Mouse (Mus musculus): ENCODE results near the gene Dnah6. TPM values are rescaled to one million over a fixed set of nuclear protein-coding genes. Genes with fewer than 3 reads are reported as not detected.

The Dnah6 gene
- total and polyA plus RNA-seq, 3 experiments, result under 0.01 to 0.06 (median 0.04) TPM

GRCm38 (mm10) chr6:73038291-73038690 lies 183.2 kb downstream of the Dnah6 start:
- peaks cover 6 to 32% of the 10 kb centered on the region in 2 experiments; a peak in 3 of 4 replicates for H3K4me1 ChIP-seq (ENCODE audit: control insufficient read depth in 1 of 2, insufficient read depth in 2 of 2)
- no peaks in the 10 kb centered on the region for H3K36me3 ChIP-seq (replicated peaks in 1 of 2; ENCODE audit: control insufficient read depth in 1 of 2, insufficient read depth in 1 of 2, low read length in 1 of 2)
- no peak for TF ChIP-seq BHLHE40 (IDR thresholded peaks at IDR 0.05; ENCODE audit: low read depth, low read length)
- no peak for TF ChIP-seq ELF1 (IDR thresholded peaks at IDR 0.05; ENCODE audit: low read depth, low read length)
- TF ChIP-seq KAT2A (IDR thresholded peaks at IDR 0.05; ENCODE audit: insufficient replicate concordance, low read length), result no peak
- no peak for TF ChIP-seq USF2 (conservative IDR thresholded peaks at IDR 0.05; ENCODE audit: low read depth, low read length)
- no peak for TF ChIP-seq POLR2A (IDR thresholded peaks at IDR 0.05; ENCODE audit: low read depth, low read length)
- TF ChIP-seq TCF12 (IDR thresholded peaks at IDR 0.05; ENCODE audit: low read depth, low read length), result no peak
- no peak for TF ChIP-seq E2F4 (IDR thresholded peaks at IDR 0.05; ENCODE audit: insufficient replicate concordance, low read depth, low read length)
- TF ChIP-seq NRF1 (IDR thresholded peaks at IDR 0.05; ENCODE audit: low read depth, low read length), result no peak
- TF ChIP-seq MAX (IDR thresholded peaks at IDR 0.05; ENCODE audit: low read length), result no peak
- no peak for TF ChIP-seq ZNF384 (IDR thresholded peaks at IDR 0.05; ENCODE audit: low read depth, low read length)
- TF ChIP-seq ZC3H11A (IDR thresholded peaks at IDR 0.05; ENCODE audit: low read depth, low read length), result no peak
- no peak for TF ChIP-seq IRF4 (IDR thresholded peaks at IDR 0.05; ENCODE audit: low read depth, low read length)
- no peak for TF ChIP-seq MAFK (IDR thresholded peaks at IDR 0.05; ENCODE audit: insufficient replicate concordance, low read length)
- TF ChIP-seq HCFC1 (IDR thresholded peaks at IDR 0.05; ENCODE audit: low read depth, low read length), result no peak
- TF ChIP-seq ETS1 (conservative IDR thresholded peaks at IDR 0.05; ENCODE audit: low read depth, low read length), result no peak
- TF ChIP-seq MXI1 (IDR thresholded peaks at IDR 0.05; ENCODE audit: low read depth, low read length), result no peak
- TF ChIP-seq SMC3 (IDR thresholded peaks at IDR 0.05; ENCODE audit: low read depth, low read length), result no peak
- TF ChIP-seq PAX5 (IDR thresholded peaks at IDR 0.05; ENCODE audit: low read length), result no peak
- TF ChIP-seq MYC (IDR thresholded peaks at IDR 0.05; ENCODE audit: low read depth, low read length), result no peak
- H3K4me2 ChIP-seq (ENCODE audit: insufficient read depth, low read depth, poor library complexity, severe bottlenecking), result peak overlapping the region; percentile 55; the same call in 1 of the 2 replicates
- no peaks in the 10 kb centered on the region for H3K27me3 ChIP-seq (replicated peaks)
- H3K27ac ChIP-seq (ENCODE audit: insufficient read depth, low read depth), result no peak overlapping the region
- no peaks in the 10 kb centered on the region for H3K79me2 ChIP-seq (replicated peaks; ENCODE audit: control insufficient read depth, extremely low read depth, insufficient read depth, poor library complexity, severe bottlenecking)
- dilution Hi-C loops (cut with MboI; ENCODE audit: extremely low pct_ligation_motif_present, extremely low pct_unique_long_range_greater_than_20kb, low sequenced_read_pairs), result no loop called here
- DNase-seq (ENCODE audit: extremely low read depth), result no peak
- H3K9me3 ChIP-seq (replicated peaks; ENCODE audit: low read length), result no peaks in the 10 kb centered on the region
- H3K9ac ChIP-seq (ENCODE audit: insufficient read depth, low read depth), result no peak overlapping the region
- H3K4me3 ChIP-seq (replicated peaks in 1 of 3; ENCODE audit: low read depth in 2 of 3, low read length in 2 of 3, poor library complexity in 1 of 3), result no peak overlapping the region
- in situ Hi-C loops (cut with MboI; ENCODE audit: low pct_ligation_motif_present, low pct_unique_long_range_greater_than_20kb, low sequenced_read_pairs), result loop anchor here (10.0 kb wide), 1 partner anchor 117 kb away; no protein-coding TSS in a partner anchor

- H3K4me1 ChIP-seq (ENCODE audit: control insufficient read depth in 1 of 2, insufficient read depth in 2 of 2), result peaks cover 0 to 14% of the 10 kb centered on the region in 2 experiments; a peak in 1 of 4 replicates
These were observed 192.6 kb downstream of the Dnah6 start for GRCm38 (mm10) chr6:73028853-73029252.

More at GRCm38 (mm10) chr6:73028853-73029252, 192.6 kb downstream of the Dnah6 start:
- H3K9ac ChIP-seq (ENCODE audit: insufficient read depth, low read depth), result no peak overlapping the region
- H3K9me3 ChIP-seq (replicated peaks; ENCODE audit: low read length), result no peaks in the 10 kb centered on the region
- no peaks in the 10 kb centered on the region for H3K27me3 ChIP-seq (replicated peaks)
- dilution Hi-C loops (cut with MboI; ENCODE audit: extremely low pct_ligation_motif_present, extremely low pct_unique_long_range_greater_than_20kb, low sequenced_read_pairs) (no loop called here), in situ Hi-C loops (cut with MboI; ENCODE audit: low pct_ligation_motif_present, low pct_unique_long_range_greater_than_20kb, low sequenced_read_pairs) (no loop called here)
- H3K79me2 ChIP-seq (replicated peaks; ENCODE audit: control insufficient read depth, extremely low read depth, insufficient read depth, poor library complexity, severe bottlenecking), result no peaks in the 10 kb centered on the region
- no peaks in the 10 kb centered on the region for H3K36me3 ChIP-seq (replicated peaks in 1 of 2; ENCODE audit: control insufficient read depth in 1 of 2, insufficient read depth in 1 of 2, low read length in 1 of 2)
- no peak overlapping the region for H3K27ac ChIP-seq (ENCODE audit: insufficient read depth, low read depth)
- H3K4me3 ChIP-seq (replicated peaks in 1 of 3; ENCODE audit: low read depth in 2 of 3, low read length in 2 of 3, poor library complexity in 1 of 3), result no peak overlapping the region
- no peak for DNase-seq (ENCODE audit: extremely low read depth)
- peak in 1 of 2 experiments; percentile 71; a peak in 2 of 4 replicates for TF ChIP-seq CTCF (conservative IDR thresholded peaks at IDR 0.05 in 1 of 2, IDR thresholded peaks at IDR 0.05 in 1 of 2; ENCODE audit: low read depth in 2 of 2, low read length in 2 of 2)
- TF ChIP-seq ZC3H11A (IDR thresholded peaks at IDR 0.05; ENCODE audit: low read depth, low read length), result peak; percentile 24; the same call in 1 of the 2 replicates
- TF ChIP-seq TCF12 (IDR thresholded peaks at IDR 0.05; ENCODE audit: low read depth, low read length), result no peak
- TF ChIP-seq ZMIZ1 (IDR thresholded peaks at IDR 0.05; ENCODE audit: low read depth, low read length), result no peak
- TF ChIP-seq POLR2AphosphoS2 (IDR thresholded peaks at IDR 0.05; ENCODE audit: low read depth, low read length), result no peak
- TF ChIP-seq RAD21 (IDR thresholded peaks at IDR 0.05; ENCODE audit: low read depth, low read length), result peak; percentile 75
- TF ChIP-seq BHLHE40 (IDR thresholded peaks at IDR 0.05; ENCODE audit: low read depth, low read length), result no peak
- TF ChIP-seq SMC3 (IDR thresholded peaks at IDR 0.05; ENCODE audit: low read depth, low read length), result peak; percentile 79
- TF ChIP-seq UBTF (IDR thresholded peaks at IDR 0.05; ENCODE audit: low read depth, low read length), result no peak
- H3K4me2 ChIP-seq (ENCODE audit: insufficient read depth, low read depth, poor library complexity, severe bottlenecking), result no peak overlapping the region
